Mouse (Mus musculus) MEL (cell line): ENCODE measurements around the gene 6820408C15Rik. TPM values are rescaled to one million over a fixed set of nuclear protein-coding genes. Genes with fewer than 3 reads are reported as not detected.

ENCODE experiments used
- DNase-seq: peaks from one replicate; pipeline ENCODE4 v3.0.0; 2011; ENCODE audit warnings: low read depth, low spot score
- H3K27ac ChIP-seq: 2 replicates; pipeline ENCODE4 v1.5.1; 2012; ENCODE audit warnings: low read depth, mild to moderate bottlenecking, control low read depth, low read length, moderate library complexity; ENCODE audit not compliant: control insufficient read depth
- H3K27me3 ChIP-seq, 2 experiments: fragments of 150-350 bp in 1 of 2; sonication (generic) in 1 of 2; 2 replicates each; pipeline ENCODE4 v1.6.1; 2012; ENCODE audit warnings: low read length in 2 of 2, mild to moderate bottlenecking in 2 of 2, improper control_type of control experiment in 1 of 2, moderate library complexity in 1 of 2; ENCODE audit not compliant: insufficient read depth in 2 of 2, control insufficient read depth in 1 of 2
- H3K36me3 ChIP-seq, 2 experiments: 2 replicates each; pipeline ENCODE4 v1.6.1; 2012 to 2014; ENCODE audit warnings: low read length in 2 of 2, improper control_type of control experiment in 1 of 2, inconsistent platforms in 1 of 2, mild to moderate bottlenecking in 1 of 2; ENCODE audit not compliant: insufficient read depth in 2 of 2, control insufficient read depth in 1 of 2
- H3K4me1 ChIP-seq, 2 experiments: fragments of 150-350 bp in 1 of 2; sonication (generic) in 1 of 2; 2 replicates each; pipeline ENCODE4 v1.6.1; 2012; ENCODE audit warnings: low read length in 2 of 2, improper control_type of control experiment in 1 of 2, mild to moderate bottlenecking in 1 of 2; ENCODE audit not compliant: insufficient read depth in 2 of 2, control insufficient read depth in 1 of 2
- H3K4me3 ChIP-seq, 2 experiments: fragments of 150-350 bp in 1 of 2; sonication (generic) in 1 of 2; 2 replicates each; pipeline ENCODE4 v1.5.1; 2012; ENCODE audit warnings: low read depth in 2 of 2, low read length in 2 of 2, mild to moderate bottlenecking in 2 of 2, moderate library complexity in 2 of 2, control low read depth in 1 of 2, improper control_type of control experiment in 1 of 2; ENCODE audit not compliant: control insufficient read depth in 1 of 2, insufficient read depth in 1 of 2
- H3K79me2 ChIP-seq: 2 replicates; pipeline ENCODE4 v1.6.1; 2012; ENCODE audit warnings: mild to moderate bottlenecking, low read length, moderate library complexity; ENCODE audit not compliant: control insufficient read depth, poor library complexity, insufficient read depth
- H3K9ac ChIP-seq: 2 replicates; pipeline ENCODE4 v1.6.1; 2012; ENCODE audit warnings: low read depth, mild to moderate bottlenecking, control low read depth, low read length, moderate library complexity; ENCODE audit not compliant: control insufficient read depth, poor library complexity, severe bottlenecking
- H3K9me3 ChIP-seq: fragments of 150-350 bp; sonication (generic); replicated peaks from 2 replicates; pipeline ENCODE4 v1.6.1; 2012; ENCODE audit warnings: mild to moderate bottlenecking, low read length, improper control_type of control experiment, moderate library complexity; ENCODE audit not compliant: insufficient read depth
- CTCF ChIP-seq, 3 experiments: IDR thresholded peaks in 2 of 3; conservative IDR thresholded peaks in 1 of 3; 2 replicates each; pipeline ENCODE4 v1.5.1; 2011 to 2012; ENCODE audit warnings: low read length in 3 of 3, low read depth in 2 of 3, mild to moderate bottlenecking in 2 of 3, improper control_type of control experiment in 1 of 3, inconsistent platforms in 1 of 3, mixed read lengths in 1 of 3, moderate library complexity in 1 of 3; ENCODE audit not compliant: control insufficient read depth in 1 of 3, insufficient read depth in 1 of 3, poor library complexity in 1 of 3, severe bottlenecking in 1 of 3
- ELF1 ChIP-seq: IDR thresholded peaks from 2 replicates; pipeline ENCODE4 v1.6.1; 2014; ENCODE audit warnings: low read depth, mild to moderate bottlenecking, inconsistent platforms, low read length, improper control_type of control experiment, moderate library complexity
- EP300 ChIP-seq, 2 experiments: IDR thresholded peaks; 2 replicates each; pipeline ENCODE4 v1.6.1; 2011; ENCODE audit warnings: improper control_type of control experiment in 2 of 2, low read length in 2 of 2, low read depth in 1 of 2, mild to moderate bottlenecking in 1 of 2
- GABPA ChIP-seq: IDR thresholded peaks from 2 replicates; pipeline ENCODE4 v1.6.1; 2012; ENCODE audit warnings: low read depth, mild to moderate bottlenecking, inconsistent platforms, low read length, improper control_type of control experiment, moderate library complexity
- GATA1 ChIP-seq: IDR thresholded peaks from 2 replicates; pipeline ENCODE4 v1.6.1; 2011; ENCODE audit warnings: low read depth, low read length, improper control_type of control experiment
- HCFC1 ChIP-seq: IDR thresholded peaks from 2 replicates; pipeline ENCODE4 v1.6.1; 2012; ENCODE audit warnings: low read depth, mild to moderate bottlenecking, inconsistent platforms, low read length, improper control_type of control experiment, moderate library complexity
- MAFK ChIP-seq: IDR thresholded peaks from 2 replicates; pipeline ENCODE4 v1.6.1; 2011; ENCODE audit warnings: low read depth, mild to moderate bottlenecking, low read length, improper control_type of control experiment, borderline replicate concordance
- MEF2A ChIP-seq: IDR thresholded peaks from 2 replicates; pipeline ENCODE4 v1.6.1; 2014; ENCODE audit warnings: low read depth, mild to moderate bottlenecking, inconsistent platforms, low read length, improper control_type of control experiment; ENCODE audit not compliant: poor library complexity, insufficient replicate concordance, severe bottlenecking; ENCODE audit errors: extremely low read depth
- MYB ChIP-seq: IDR thresholded peaks from 2 replicates; pipeline ENCODE4 v1.6.1; 2011; ENCODE audit warnings: mild to moderate bottlenecking, low read depth, low read length, improper control_type of control experiment
- MYC ChIP-seq: IDR thresholded peaks from 2 replicates; pipeline ENCODE4 v1.6.1; 2011; ENCODE audit warnings: low read depth, mild to moderate bottlenecking, low read length, improper control_type of control experiment, moderate library complexity
- NELFE ChIP-seq: IDR thresholded peaks from 2 replicates; pipeline ENCODE4 v1.6.1; 2011; ENCODE audit warnings: low read depth, low read length, improper control_type of control experiment
- NRF1 ChIP-seq: IDR thresholded peaks from 2 replicates; pipeline ENCODE4 v1.6.1; 2014; ENCODE audit warnings: low read depth, mild to moderate bottlenecking, inconsistent platforms, low read length, improper control_type of control experiment, moderate library complexity; ENCODE audit not compliant: poor library complexity, insufficient read depth, severe bottlenecking
- RAD21 ChIP-seq: IDR thresholded peaks from 2 replicates; pipeline ENCODE4 v1.6.1; 2011; ENCODE audit warnings: mild to moderate bottlenecking, low read depth, low read length, improper control_type of control experiment
- RCOR1 ChIP-seq: IDR thresholded peaks from 2 replicates; pipeline ENCODE4 v1.6.1; 2012; ENCODE audit warnings: low read depth, mild to moderate bottlenecking, inconsistent platforms, low read length, improper control_type of control experiment
- SIN3A ChIP-seq: IDR thresholded peaks from 2 replicates; pipeline ENCODE4 v1.6.1; 2012; ENCODE audit warnings: low read length, improper control_type of control experiment, inconsistent platforms
- SMC3 ChIP-seq: IDR thresholded peaks from 2 replicates; pipeline ENCODE4 v1.6.1; 2011; ENCODE audit warnings: low read depth, low read length, improper control_type of control experiment
- TCF12 ChIP-seq: IDR thresholded peaks from 2 replicates; pipeline ENCODE4 v1.6.1; 2014; ENCODE audit warnings: low read depth, mild to moderate bottlenecking, inconsistent platforms, low read length, improper control_type of control experiment, moderate library complexity
- UBTF ChIP-seq: IDR thresholded peaks from 2 replicates; pipeline ENCODE4 v1.6.1; 2012; ENCODE audit warnings: low read depth, mild to moderate bottlenecking, inconsistent platforms, low read length, improper control_type of control experiment, moderate library complexity, borderline replicate concordance; ENCODE audit not compliant: insufficient read depth
- USF2 ChIP-seq, 2 experiments: IDR thresholded peaks; 2 replicates each; pipeline ENCODE4 v1.6.1; 2011 to 2012; ENCODE audit warnings: improper control_type of control experiment in 2 of 2, low read length in 2 of 2, borderline replicate concordance in 1 of 2, inconsistent platforms in 1 of 2, low read depth in 1 of 2, mild to moderate bottlenecking in 1 of 2; ENCODE audit not compliant: insufficient read depth in 1 of 2
- ZC3H11A ChIP-seq: IDR thresholded peaks from 2 replicates; pipeline ENCODE4 v1.6.1; 2012; ENCODE audit warnings: low read depth, mild to moderate bottlenecking, inconsistent platforms, low read length, improper control_type of control experiment
- ZKSCAN1 ChIP-seq: IDR thresholded peaks from 2 replicates; pipeline ENCODE4 v1.6.1; 2012; ENCODE audit warnings: low read depth, mild to moderate bottlenecking, inconsistent platforms, low read length, improper control_type of control experiment, moderate library complexity
- polyA plus RNA-seq, 2 experiments: library from polyadenylated mRNA; stranded (reverse) in 1 of 2; unstranded in 1 of 2; fragments of >175 nt in 1 of 2; fragments of >200 nt in 1 of 2; gene quantifications; 2 replicates each; pipeline versions ENCODE4 v1.2.1 to v1.2.4; 2012; ENCODE audit warnings: low replicate concordance in 2 of 2, low read depth in 1 of 2; ENCODE audit not compliant: insufficient read length in 2 of 2, insufficient read depth in 1 of 2, missing spikeins in 1 of 2
- total RNA-seq: library from RNA; depleted of rRNA; stranded (reverse); fragments of 300-350 nt; gene quantifications from 2 replicates; pipeline ENCODE4 v1.2.3, GENCODE M21; 2012

6820408C15Rik gene
- total and polyA plus RNA-seq, 3 experiments: 0.08 to 0.31 TPM; not detected in 1

- Histone ChIP-seq H3K4me3 (no peak within 1 kb of the TSS), H3K9ac (no peak within 1 kb of the TSS), H3K27ac (no peak within 1 kb of the TSS), H3K4me1 (no peaks in the 10 kb centered on the region)
- DNase-seq: no peak
- no peak for TF ChIP-seq NRF1
- no peak for TF ChIP-seq MYC
- no peak for TF ChIP-seq RCOR1
- no peak for TF ChIP-seq UBTF
- no peak for TF ChIP-seq SIN3A
- no peak for TF ChIP-seq MAFK
- no peak for TF ChIP-seq GABPA
- TF ChIP-seq CTCF (IDR thresholded peaks at IDR 0.05 in 2 of 3, conservative IDR thresholded peaks at IDR 0.05 in 1 of 3; ENCODE audit: control insufficient read depth in 1 of 3, insufficient read depth in 1 of 3, low read depth in 2 of 3, low read length in 3 of 3, poor library complexity in 1 of 3, severe bottlenecking in 1 of 3): peak in 2 of 3 experiments; percentile 15 to 18; a peak in 1 of 6 replicates
- TF ChIP-seq, all 39 proteins: peak for 1
- Histone ChIP-seq H3K27me3 (peaks cover 2 to 3% of the 10 kb centered on the region in 2 experiments; a peak in 3 of 4 replicates), H3K79me2 (no peaks in the 10 kb centered on the region), H3K9me3 (no peaks in the 10 kb centered on the region), H3K36me3 (no peaks in the 10 kb centered on the region)
These were observed 49.3 kb downstream of the 6820408C15Rik start, which contains the start of gene Defb23 for GRCm38 (mm10) chr2:152464570-152465150. Defb23 (minus strand) TSS chr2:152464620.

- Histone ChIP-seq H3K27me3 (peaks cover 4 to 11% of the 10 kb centered on the region in 2 experiments), H3K4me3 (peak overlapping the region in 1 of 2 experiments; percentile 37; a peak in 1 of 4 replicates), H3K36me3 (no peaks in the 10 kb centered on the region), H3K4me1 (no peaks in the 10 kb centered on the region), H3K79me2 (no peaks in the 10 kb centered on the region), H3K27ac (no peak overlapping the region), H3K9ac (no peak overlapping the region), H3K9me3 (no peaks in the 10 kb centered on the region)
- peak; percentile 62 for DNase-seq
- TF ChIP-seq ELF1 (no peak), SMC3 (peak; percentile 69), USF2 (IDR thresholded peaks at IDR 0.05; ENCODE audit: borderline replicate concordance in 1 of 2, insufficient read depth in 1 of 2, low read depth in 1 of 2, low read length in 2 of 2) (no peak), RAD21 (peak; percentile 66), NELFE (no peak), ZKSCAN1 (no peak), ZC3H11A (peak; percentile 38; the same call in 1 of the 2 replicates), GATA1 (peak; percentile 65; the same call in 1 of the 2 replicates), MYB (no peak), HCFC1 (no peak), CTCF (IDR thresholded peaks at IDR 0.05 in 2 of 3, conservative IDR thresholded peaks at IDR 0.05 in 1 of 3; ENCODE audit: control insufficient read depth in 1 of 3, insufficient read depth in 1 of 3, low read depth in 2 of 3, low read length in 3 of 3, poor library complexity in 1 of 3, severe bottlenecking in 1 of 3) (peak; percentile 22 to 83 (median 79); a peak in 4 of 6 replicates), SIN3A (no peak), TCF12 (no peak), UBTF (no peak), MEF2A (no peak), EP300 (IDR thresholded peaks at IDR 0.05; ENCODE audit: low read depth in 1 of 2, low read length in 2 of 2) (no peak)
- TF ChIP-seq, all 39 proteins: peak for 5
These were observed 55.6 kb downstream of the 6820408C15Rik start for GRCm38 (mm10) chr2:152470973-152471372.
